Mouse (Mus musculus): ENCODE results near the gene Slc12a8. TPM values are rescaled to one million over a fixed set of nuclear protein-coding genes. Genes with fewer than 3 reads are reported as not detected.

Slc12a8 gene
- polyA plus RNA-seq, 1 experiment from 2014 or later, result 0.32 TPM

GRCm38 (mm10) chr16:33669072-33669471 is 151.9 kb downstream of the Slc12a8 start:
- Histone ChIP-seq H3K9me3 (no peaks in the 10 kb centered on the region), H3K4me2 (no peak overlapping the region), H3K27me3 (no peaks in the 10 kb centered on the region), H3K36me3 (no peaks in the 10 kb centered on the region), H3K4me1 (0 out of 2 replicates have a peak, but pooled peaks cover 3% of the 10 kb centered on the region), H3K9ac (no peak overlapping the region), H3K4me3 (no peak overlapping the region), H3K27ac (no peak overlapping the region)
- no peak for ATAC-seq (ENCODE audit: insufficient number of reproducible peaks, insufficient read depth, low FRiP score, low TSS enrichment, low read depth)
- 86% methylated on average over 1 of the region's 1 CpGs for WGBS

GRCm38 (mm10) chr16:33670340-33670739 is 153.2 kb downstream of the Slc12a8 start:
- ATAC-seq (ENCODE audit: insufficient number of reproducible peaks, insufficient read depth, low FRiP score, low TSS enrichment, low read depth), result no peak
- H3K27me3 ChIP-seq, result no peaks in the 10 kb centered on the region
- H3K9ac ChIP-seq, result no peak overlapping the region
- 0 out of 2 replicates have a peak, but pooled peaks cover 3% of the 10 kb centered on the region for H3K4me1 ChIP-seq
- WGBS, result 74% methylated on average over 3 of the region's 3 CpGs
- no peak overlapping the region for H3K4me3 ChIP-seq
- no peaks in the 10 kb centered on the region for H3K9me3 ChIP-seq
- H3K36me3 ChIP-seq, result no peaks in the 10 kb centered on the region
- H3K27ac ChIP-seq, result 0 out of 2 replicates have a peak overlapping the region, but pooled peaks have one; percentile 4
- H3K4me2 ChIP-seq, result no peak overlapping the region

DNA sequence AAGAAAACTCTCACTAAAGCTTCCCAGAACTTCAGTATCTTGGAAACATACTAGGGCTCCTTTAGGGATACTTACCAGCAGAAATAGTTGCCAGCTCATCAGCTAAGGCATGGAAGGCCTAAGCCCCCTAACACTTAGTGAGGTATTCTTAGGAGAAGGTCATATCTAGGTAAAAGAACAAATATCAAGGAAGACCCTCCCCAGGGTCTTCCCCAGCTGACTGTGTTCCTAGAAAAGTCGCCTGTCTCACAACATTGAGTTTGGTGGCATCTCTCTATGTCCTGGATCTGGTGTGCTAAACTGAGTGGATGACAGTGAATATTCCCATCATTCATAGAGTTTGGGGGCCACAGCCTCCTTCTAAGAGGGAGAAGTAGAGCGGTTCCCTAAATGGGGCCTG is 153.8 kb downstream of the Slc12a8 start:
- Histone ChIP-seq H3K9ac (no peak overlapping the region), H3K9me3 (no peaks in the 10 kb centered on the region), H3K27me3 (no peaks in the 10 kb centered on the region), H3K36me3 (no peaks in the 10 kb centered on the region), H3K4me3 (no peak overlapping the region), H3K4me1 (0 out of 2 replicates have a peak, but pooled peaks cover 3% of the 10 kb centered on the region), H3K4me2 (no peak overlapping the region), H3K27ac (no peak overlapping the region)
- no peak for ATAC-seq (ENCODE audit: insufficient number of reproducible peaks, insufficient read depth, low FRiP score, low TSS enrichment, low read depth)
- WGBS, result 86% methylated on average over 2 of the region's 2 CpGs

GRCm38 (mm10) chr16:33672188-33672587 is 155.1 kb downstream of the Slc12a8 start:
- H3K4me1 ChIP-seq, result peaks cover 8% of the 10 kb centered on the region; the same call in 1 of the 2 replicates
- H3K36me3 ChIP-seq, result no peaks in the 10 kb centered on the region
- no peak overlapping the region for H3K4me3 ChIP-seq
- H3K27ac ChIP-seq, result no peak overlapping the region
- no peaks in the 10 kb centered on the region for H3K9me3 ChIP-seq
- H3K9ac ChIP-seq, result no peak overlapping the region
- 83% methylated on average over 3 of the region's 4 CpGs for WGBS
- H3K4me2 ChIP-seq, result no peak overlapping the region
- H3K27me3 ChIP-seq, result no peaks in the 10 kb centered on the region
- ATAC-seq (ENCODE audit: insufficient number of reproducible peaks, insufficient read depth, low FRiP score, low TSS enrichment, low read depth), result no peak

DNA sequence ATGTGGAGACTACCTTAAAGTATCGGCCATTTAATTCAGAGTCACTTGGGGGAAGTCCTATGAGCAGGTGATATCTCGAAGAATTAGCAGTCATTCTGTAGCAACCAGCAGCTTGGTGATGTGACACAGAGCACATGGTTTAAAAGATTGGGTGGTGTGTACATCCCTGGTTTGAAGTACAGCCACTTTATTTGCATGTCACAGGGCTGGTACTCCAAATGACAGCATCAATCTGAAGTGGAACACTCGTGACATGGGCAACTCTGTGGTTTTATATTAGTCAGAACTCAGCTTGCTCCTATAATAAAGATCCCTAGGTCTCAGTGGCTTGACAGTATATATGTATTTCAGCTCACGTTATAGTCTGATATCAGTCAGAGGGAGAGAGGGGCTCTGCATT is 155.5 kb downstream of the Slc12a8 start:
- no peaks in the 10 kb centered on the region for H3K9me3 ChIP-seq
- H3K4me1 ChIP-seq, result peaks cover 8% of the 10 kb centered on the region; the same call in 1 of the 2 replicates
- no peak overlapping the region for H3K27ac ChIP-seq
- H3K27me3 ChIP-seq, result no peaks in the 10 kb centered on the region
- H3K4me2 ChIP-seq, result no peak overlapping the region
- no peak overlapping the region for H3K4me3 ChIP-seq
- H3K9ac ChIP-seq, result no peak overlapping the region
- H3K36me3 ChIP-seq, result no peaks in the 10 kb centered on the region
- 89% methylated on average over 4 of the region's 4 CpGs for WGBS
- no peak for ATAC-seq (ENCODE audit: insufficient number of reproducible peaks, insufficient read depth, low FRiP score, low TSS enrichment, low read depth)

- Histone ChIP-seq H3K4me2 (no peak overlapping the region), H3K4me3 (no peak overlapping the region), H3K4me1 (peaks cover 8% of the 10 kb centered on the region; the same call in 1 of the 2 replicates), H3K36me3 (no peaks in the 10 kb centered on the region), H3K9me3 (no peaks in the 10 kb centered on the region), H3K9ac (no peak overlapping the region), H3K27me3 (no peaks in the 10 kb centered on the region), H3K27ac (no peak overlapping the region)
- no peak for ATAC-seq (ENCODE audit: insufficient number of reproducible peaks, insufficient read depth, low FRiP score, low TSS enrichment, low read depth)
- 41% methylated on average over 14 of the region's 14 CpGs for WGBS
Observed at GRCm38 (mm10) chr16:33673530-33674109, 156.5 kb downstream of the Slc12a8 start.

DNA sequence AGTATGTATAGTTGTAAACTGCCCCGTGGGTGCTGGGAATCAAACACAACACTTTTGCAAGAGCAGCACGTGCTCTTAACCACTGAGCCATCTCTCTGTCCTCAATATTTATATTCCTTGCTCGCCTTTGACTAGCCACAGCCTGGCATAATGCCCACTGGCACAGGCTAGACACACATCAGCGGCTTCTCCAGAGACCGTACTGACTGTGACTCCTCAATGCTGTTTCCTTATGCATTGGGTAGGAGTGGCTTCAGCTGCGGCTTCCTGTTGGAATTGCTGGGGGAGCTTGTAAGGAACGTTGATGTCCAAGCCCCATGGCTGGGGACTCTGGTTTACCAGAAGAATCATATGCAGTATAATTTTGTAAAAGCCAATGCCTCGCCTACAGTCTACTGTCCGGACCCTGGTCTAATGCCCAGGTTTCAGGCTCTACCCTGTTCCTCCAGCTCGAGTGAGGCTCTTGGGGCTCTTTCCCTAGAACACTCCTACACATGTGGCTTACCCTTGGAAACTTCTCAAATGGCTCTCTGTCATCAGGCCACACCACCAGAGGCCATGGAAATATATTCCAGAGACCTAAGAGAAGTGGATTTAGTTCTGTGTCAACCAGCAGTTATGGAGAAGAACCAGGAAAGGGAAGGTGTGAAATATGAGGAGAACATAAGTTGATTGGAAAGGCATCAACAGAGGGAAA is 158.2 kb downstream of the Slc12a8 start:
- Histone ChIP-seq H3K4me2 (no peak overlapping the region), H3K27ac (no peak overlapping the region), H3K36me3 (no peaks in the 10 kb centered on the region), H3K9me3 (no peaks in the 10 kb centered on the region), H3K4me3 (no peak overlapping the region), H3K27me3 (no peaks in the 10 kb centered on the region), H3K4me1 (peaks cover 8% of the 10 kb centered on the region), H3K9ac (no peak overlapping the region)
- 0 out of 2 replicates have a peak, but pooled peaks have one; percentile 15 for ATAC-seq (ENCODE audit: insufficient number of reproducible peaks, insufficient read depth, low FRiP score, low TSS enrichment, low read depth)
- WGBS, result 89% methylated on average over 10 of the region's 10 CpGs

- Histone ChIP-seq H3K4me3 (no peak overlapping the region), H3K4me1 (peaks cover 13% of the 10 kb centered on the region), H3K36me3 (no peaks in the 10 kb centered on the region), H3K9me3 (no peaks in the 10 kb centered on the region), H3K27me3 (no peaks in the 10 kb centered on the region), H3K27ac (no peak overlapping the region), H3K4me2 (no peak overlapping the region), H3K9ac (no peak overlapping the region)
- 85% methylated on average over 3 of the region's 3 CpGs for WGBS
- no peak for ATAC-seq (ENCODE audit: insufficient number of reproducible peaks, insufficient read depth, low FRiP score, low TSS enrichment, low read depth)
Observed at GRCm38 (mm10) chr16:33675848-33676184, 158.7 kb downstream of the Slc12a8 start.

GRCm38 (mm10) chr16:33676347-33677312 is 159.5 kb downstream of the Slc12a8 start:
- WGBS, result 70% methylated on average over 7 of the region's 7 CpGs
- Histone ChIP-seq H3K4me2 (no peak overlapping the region), H3K4me1 (peaks cover 16% of the 10 kb centered on the region), H3K9ac (no peak overlapping the region), H3K27me3 (no peaks in the 10 kb centered on the region), H3K9me3 (no peaks in the 10 kb centered on the region), H3K27ac (no peak overlapping the region), H3K4me3 (no peak overlapping the region), H3K36me3 (no peaks in the 10 kb centered on the region)
- no peak for ATAC-seq (ENCODE audit: insufficient number of reproducible peaks, insufficient read depth, low FRiP score, low TSS enrichment, low read depth)

DNA sequence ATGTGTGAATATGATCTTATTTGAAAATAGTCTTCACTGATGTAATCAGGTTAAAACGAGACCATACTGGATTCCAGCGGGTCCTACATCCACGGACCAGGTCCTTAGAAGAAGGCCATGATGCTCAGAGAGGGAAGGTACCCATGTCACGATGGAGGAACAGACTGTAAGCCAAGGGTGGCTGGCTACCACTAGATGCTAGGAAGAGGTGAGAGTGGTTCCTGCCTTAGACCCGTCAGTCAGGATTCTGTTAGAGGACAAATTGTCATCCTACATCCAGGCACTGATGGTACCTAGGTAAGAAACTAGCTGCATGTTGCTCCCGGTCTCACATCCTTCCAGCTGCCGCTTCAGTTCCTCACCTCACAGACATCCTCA is 160.2 kb downstream of the Slc12a8 start:
- H3K4me1 ChIP-seq, result peaks cover 16% of the 10 kb centered on the region
- no peak overlapping the region for H3K4me2 ChIP-seq
- no peak for ATAC-seq (ENCODE audit: insufficient number of reproducible peaks, insufficient read depth, low FRiP score, low TSS enrichment, low read depth)
- no peak overlapping the region for H3K27ac ChIP-seq
- no peaks in the 10 kb centered on the region for H3K27me3 ChIP-seq
- no peaks in the 10 kb centered on the region for H3K9me3 ChIP-seq
- H3K4me3 ChIP-seq, result no peak overlapping the region
- no peak overlapping the region for H3K9ac ChIP-seq
- 84% methylated on average over 7 of the region's 7 CpGs for WGBS
- no peaks in the 10 kb centered on the region for H3K36me3 ChIP-seq

DNA sequence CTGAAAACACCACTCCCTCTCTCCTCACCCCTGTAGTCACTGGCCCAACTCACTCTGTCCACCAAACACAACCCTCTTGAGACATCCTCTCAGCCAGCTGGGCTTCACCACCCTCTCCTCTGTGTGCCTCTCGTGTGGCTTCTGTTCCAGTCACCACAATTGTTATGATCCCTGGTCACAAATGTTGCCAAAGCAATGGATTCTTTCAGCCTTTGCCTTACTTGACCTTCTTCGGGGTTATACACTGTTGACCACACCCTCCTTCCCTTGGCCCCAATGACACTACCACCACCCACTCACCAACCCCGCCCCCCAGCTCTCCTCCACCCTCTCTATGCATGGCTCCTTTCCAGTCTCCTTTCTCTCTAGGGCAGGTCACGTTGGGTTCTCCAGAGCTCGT is 160.8 kb downstream of the Slc12a8 start:
- no peak overlapping the region for H3K4me3 ChIP-seq
- peaks cover 19% of the 10 kb centered on the region for H3K4me1 ChIP-seq
- WGBS, result 90% methylated on average over 5 of the region's 5 CpGs
- no peak overlapping the region for H3K4me2 ChIP-seq
- ATAC-seq (ENCODE audit: insufficient number of reproducible peaks, insufficient read depth, low FRiP score, low TSS enrichment, low read depth), result no peak
- no peaks in the 10 kb centered on the region for H3K27me3 ChIP-seq
- no peak overlapping the region for H3K9ac ChIP-seq
- no peak overlapping the region for H3K27ac ChIP-seq
- H3K36me3 ChIP-seq, result no peaks in the 10 kb centered on the region
- H3K9me3 ChIP-seq, result no peaks in the 10 kb centered on the region

All from embryonic facial prominence, embryonic 13.5 days (tissue).